Comparison of ENCODE assay signal across 8 mouse cellular contexts in genomic region chr10:20148130-20148772, GRCm38 (mm10). TPM values are rescaled to one million over a fixed set of nuclear protein-coding genes. Genes with fewer than 3 reads are reported as not detected.
DNase-seq lines count a peak whose midpoint lies in the region; ATAC-seq and TF ChIP-seq lines count a peak whose summit lies in the region.

Map7 (plus strand) TSS chr10:20148471.

- ATAC-seq in intestine, postnatal 0 days: 0 out of 2 replicates have a peak, but pooled peaks have one; percentile 2
- ATAC-seq in megakaryocyte, adult 5-6 weeks (ENCODE audit: poor library complexity, severe bottlenecking): peak; percentile 41

- H3K36me3 ChIP-seq in liver, adult 2 months (ENCODE audit: control insufficient read depth, insufficient read depth, low read length): no peaks in the 10 kb centered on the region
- no peaks in the 10 kb centered on the region for H3K36me3 ChIP-seq in intestine, postnatal 0 days (ENCODE audit: control insufficient read depth, insufficient read depth)
- no peaks in the 10 kb centered on the region for H3K36me3 ChIP-seq in testis, adult 2 months (ENCODE audit: control insufficient read depth, insufficient read depth, low read length)

- TF ChIP-seq POLR2A in liver, adult 2 months (IDR thresholded peaks at IDR 0.05; ENCODE audit: extremely low read depth, insufficient read depth, low read length): no peak
- no peak; the same call in 1 of the 2 replicates for TF ChIP-seq POLR2A in testis, adult 2 months (IDR thresholded peaks at IDR 0.05; ENCODE audit: control insufficient read depth, low read depth, low read length)

- H3K9ac ChIP-seq in liver, adult 2 months (ENCODE audit: low read depth, low read length): peak within 1 kb of the TSS; percentile 82
- H3K9ac ChIP-seq in intestine, postnatal 0 days (ENCODE audit: low read depth, low read length): peak within 1 kb of the TSS; percentile 97

- WGBS in liver, adult 2 months: 6% methylated on average over 51 of the region's 51 CpGs
- 3% methylated on average over 49 of the region's 51 CpGs for WGBS in intestine, postnatal 0 days

- H3K27me3 ChIP-seq in liver, adult 2 months (ENCODE audit: control insufficient read depth, insufficient read depth, low read length): no peaks in the 10 kb centered on the region
- no peaks in the 10 kb centered on the region for H3K27me3 ChIP-seq in intestine, postnatal 0 days (replicated peaks; ENCODE audit: control insufficient read depth, insufficient read depth, low read length)
- no peaks in the 10 kb centered on the region for H3K27me3 ChIP-seq in testis, adult 2 months (ENCODE audit: control insufficient read depth, insufficient read depth, low read length)

- no peaks in the 10 kb centered on the region for H3K9me3 ChIP-seq in intestine, postnatal 0 days (ENCODE audit: control insufficient read depth)

- peaks cover under 1% of the 10 kb centered on the region; the same call in 1 of the 2 replicates for H3K4me1 ChIP-seq in liver, adult 2 months (ENCODE audit: control insufficient read depth, insufficient read depth, low read length)
- H3K4me1 ChIP-seq in intestine, postnatal 0 days (replicated peaks; ENCODE audit: control insufficient read depth, insufficient read depth, low read length): no peaks in the 10 kb centered on the region
- H3K4me1 ChIP-seq in testis, adult 2 months (ENCODE audit: control insufficient read depth, insufficient read depth, low read length): peaks cover 3% of the 10 kb centered on the region

- TF ChIP-seq CTCF in liver, adult 2 months (IDR thresholded peaks at IDR 0.05; ENCODE audit: low read depth, low read length): no peak
- TF ChIP-seq CTCF in intestine, postnatal 0 days (IDR thresholded peaks at IDR 0.05; ENCODE audit: low read depth): no peak
- no peak for TF ChIP-seq CTCF in testis, adult 2 months (IDR thresholded peaks at IDR 0.05; ENCODE audit: control insufficient read depth, insufficient read depth, insufficient replicate concordance, low read depth, low read length)

- peaks cover 4% of the 10 kb centered on the region; the same call in 1 of the 2 replicates for H3K79me2 ChIP-seq in liver, adult 2 months (ENCODE audit: control insufficient read depth, insufficient read depth, low read length)

- peak; percentile 56 for DNase-seq in liver, adult 2 months (ENCODE audit: extremely low read depth, low read depth, low spot score)
- DNase-seq in liver: no peak
- DNase-seq in adrenal gland, postnatal 25 days: no peak
- no peak for DNase-seq in gonadal fat pad, adult 2 months (ENCODE audit: low read depth)
- DNase-seq in spleen, adult 12 weeks (ENCODE audit: low spot score): no peak

- H3K4me3 ChIP-seq in liver, adult 2 months (ENCODE audit: insufficient read depth, low read depth, low read length): peak within 1 kb of the TSS; percentile 72
- peak within 1 kb of the TSS; percentile 92 for H3K4me3 ChIP-seq in intestine, postnatal 0 days (ENCODE audit: low read depth, low read length)
- peak within 1 kb of the TSS; percentile 92 for H3K4me3 ChIP-seq in testis, adult 2 months (ENCODE audit: control insufficient read depth, low read depth, low read length)

- H3K27ac ChIP-seq in liver, adult 2 months (replicated peaks; ENCODE audit: insufficient read depth, low read depth, low read length): peak within 1 kb of the TSS; percentile 32
- H3K27ac ChIP-seq in intestine, postnatal 0 days (ENCODE audit: low read depth, low read length): peak within 1 kb of the TSS; percentile 95
- H3K27ac ChIP-seq in testis, adult 2 months (ENCODE audit: control insufficient read depth, insufficient read depth, low read depth, low read length): peak within 1 kb of the TSS; percentile 86

- peak within 1 kb of the TSS; percentile 82 for H3K4me2 ChIP-seq in intestine, postnatal 0 days (replicated peaks; ENCODE audit: low read depth)

RNA-seq across cellular contexts. Expression of gene Map7, which starts in this region (rescaled TPM):
- total RNA-seq in liver, adult 2 months (2014; rRNA removed): 13.7 and 15.6 TPM in 2 replicates
- 9.5 and 11.1 TPM in 2 replicates for polyA plus RNA-seq in liver, adult 2 months (2012; rRNA removed)
- total RNA-seq in adrenal gland, postnatal 25 days (2021): 20.0 and 23.4 TPM in 2 replicates
- polyA plus RNA-seq in gonadal fat pad, adult 2 months (2012; rRNA removed): 23.3 and 36.3 TPM in 2 replicates
- polyA plus RNA-seq in intestine, postnatal 0 days (2015; fragmentation: Nextera tagmentation; extraction: Ambion mirVana): 47.0 and 55.7 TPM in 2 replicates
- total RNA-seq in megakaryocyte, adult 5-6 weeks (2015): 2.3 and 2.7 TPM in 2 replicates
- 3.1 and 3.8 TPM in 2 replicates for total RNA-seq in megakaryocyte, adult 5-6 weeks (2017)
- polyA plus RNA-seq in testis, adult 2 months (2012; rRNA removed): 82.2 and 92.8 TPM in 2 replicates

Comparison
In these comparisons a context has a peak if more than half of its experiments do, and no peak if none do; other contexts are left out.
1. H3K27ac ChIP-seq: peak in every context shown above with its lines; median percentile 95 in intestine, postnatal 0 days; 86 in testis, adult 2 months; 32 in liver, adult 2 months.